Mouse (Mus musculus) cerebellum, adult 2 months (tissue): Measurements from ENCODE around the gene Fscn2.

Experiments
- CTCF ChIP-seq: fragments of 200-500 bp; IDR thresholded peaks from 2 replicates; pipeline ENCODE4 v1.5.1; 2011; ENCODE audit warnings: low read depth, mild to moderate bottlenecking, control low read depth, low read length, moderate library complexity, borderline replicate concordance; ENCODE audit not compliant: insufficient read depth
- POLR2A ChIP-seq: fragments of 200-500 bp; IDR thresholded peaks from 2 replicates; pipeline ENCODE4 v1.6.1; 2011; ENCODE audit warnings: low read length, control low read depth, borderline replicate concordance; ENCODE audit not compliant: insufficient read depth

- TF ChIP-seq CTCF (no peak), POLR2A (no peak)
Observed at GRCm38 (mm10) chr11:120312069-120312468, 49.3 kb upstream of the Fscn2 start.
